Mouse (Mus musculus): ENCODE measurements around the gene Rasa3. TPM values are rescaled to one million over a fixed set of nuclear protein-coding genes. Genes with fewer than 3 reads are reported as not detected.

Rasa3 gene
- total RNA-seq, 1 experiment from 2014 or later, result 276 TPM

- peak; percentile 69 for ATAC-seq (replicated peaks; ENCODE audit: insufficient number of reproducible peaks, low FRiP score, low TSS enrichment, poor library complexity, severe bottlenecking)
These were observed 17.1 kb downstream of the Rasa3 start for GRCm38 (mm10) chr8:13660323-13660722.

- no peak for ATAC-seq (replicated peaks; ENCODE audit: insufficient number of reproducible peaks, low FRiP score, low TSS enrichment, poor library complexity, severe bottlenecking)
These were observed 19.9 kb downstream of the Rasa3 start for GRCm38 (mm10) chr8:13657479-13657878.

- ATAC-seq (replicated peaks; ENCODE audit: insufficient number of reproducible peaks, low FRiP score, low TSS enrichment, poor library complexity, severe bottlenecking), result 0 out of 2 replicates have a peak, but pooled peaks have one; percentile 10
These were observed 22.4 kb downstream of the Rasa3 start for GRCm38 (mm10) chr8:13655033-13655351.

GRCm38 (mm10) chr8:13654350-13655032 lies 22.9 kb downstream of the Rasa3 start:
- no peak for ATAC-seq (replicated peaks; ENCODE audit: insufficient number of reproducible peaks, low FRiP score, low TSS enrichment, poor library complexity, severe bottlenecking)

- ATAC-seq (replicated peaks; ENCODE audit: insufficient number of reproducible peaks, low FRiP score, low TSS enrichment, poor library complexity, severe bottlenecking), result no peak
These were observed 26.7 kb downstream of the Rasa3 start for GRCm38 (mm10) chr8:13650541-13651191.

- ATAC-seq (replicated peaks; ENCODE audit: insufficient number of reproducible peaks, low FRiP score, low TSS enrichment, poor library complexity, severe bottlenecking), result peak; percentile 53
These were observed 28.3 kb downstream of the Rasa3 start for GRCm38 (mm10) chr8:13649154-13649515.

GRCm38 (mm10) chr8:13648377-13649153 lies 28.8 kb downstream of the Rasa3 start:
- peak; percentile 20 for ATAC-seq (replicated peaks; ENCODE audit: insufficient number of reproducible peaks, low FRiP score, low TSS enrichment, poor library complexity, severe bottlenecking)

- no peak for ATAC-seq (replicated peaks; ENCODE audit: insufficient number of reproducible peaks, low FRiP score, low TSS enrichment, poor library complexity, severe bottlenecking)
These were observed 29.8 kb downstream of the Rasa3 start for GRCm38 (mm10) chr8:13647591-13647990.

- peak; percentile 64 for ATAC-seq (replicated peaks; ENCODE audit: insufficient number of reproducible peaks, low FRiP score, low TSS enrichment, poor library complexity, severe bottlenecking)
These were observed 32.3 kb downstream of the Rasa3 start for GRCm38 (mm10) chr8:13644932-13645676.

- 0 out of 2 replicates have a peak, but pooled peaks have one; percentile 5 for ATAC-seq (replicated peaks; ENCODE audit: insufficient number of reproducible peaks, low FRiP score, low TSS enrichment, poor library complexity, severe bottlenecking)
These were observed 33.2 kb downstream of the Rasa3 start for GRCm38 (mm10) chr8:13644155-13644554.

GRCm38 (mm10) chr8:13642659-13643181 lies 34.7 kb downstream of the Rasa3 start:
- no peak for ATAC-seq (replicated peaks; ENCODE audit: insufficient number of reproducible peaks, low FRiP score, low TSS enrichment, poor library complexity, severe bottlenecking)

- ATAC-seq (replicated peaks; ENCODE audit: insufficient number of reproducible peaks, low FRiP score, low TSS enrichment, poor library complexity, severe bottlenecking), result no peak
These were observed 36.2 kb downstream of the Rasa3 start for GRCm38 (mm10) chr8:13641206-13641605.

GRCm38 (mm10) chr8:13640452-13640883 lies 36.9 kb downstream of the Rasa3 start:
- no peak for ATAC-seq (replicated peaks; ENCODE audit: insufficient number of reproducible peaks, low FRiP score, low TSS enrichment, poor library complexity, severe bottlenecking)

GRCm38 (mm10) chr8:13633107-13633506 lies 44.3 kb downstream of the Rasa3 start:
- ATAC-seq (replicated peaks; ENCODE audit: insufficient number of reproducible peaks, low FRiP score, low TSS enrichment, poor library complexity, severe bottlenecking), result no peak

- ATAC-seq (replicated peaks; ENCODE audit: insufficient number of reproducible peaks, low FRiP score, low TSS enrichment, poor library complexity, severe bottlenecking), result no peak
These were observed 45.1 kb downstream of the Rasa3 start for GRCm38 (mm10) chr8:13632309-13632708.

GRCm38 (mm10) chr8:13630754-13631153 lies 46.6 kb downstream of the Rasa3 start:
- no peak for ATAC-seq (replicated peaks; ENCODE audit: insufficient number of reproducible peaks, low FRiP score, low TSS enrichment, poor library complexity, severe bottlenecking)

- no peak for ATAC-seq (replicated peaks; ENCODE audit: insufficient number of reproducible peaks, low FRiP score, low TSS enrichment, poor library complexity, severe bottlenecking)
These were observed 47.2 kb downstream of the Rasa3 start for GRCm38 (mm10) chr8:13630171-13630570.

- no peak for ATAC-seq (replicated peaks; ENCODE audit: insufficient number of reproducible peaks, low FRiP score, low TSS enrichment, poor library complexity, severe bottlenecking)
These were observed 47.9 kb downstream of the Rasa3 start for GRCm38 (mm10) chr8:13629351-13630090.

Data from monocyte, adult 5-6 weeks (primary cell).